Mouse (Mus musculus) heart, embryonic 10.5 days (tissue): Measurements from ENCODE around the gene Usp2. TPM values are rescaled to one million over a fixed set of nuclear protein-coding genes. Genes with fewer than 3 reads are reported as not detected.

ENCODE experiments used
- DNase-seq: peaks from one replicate; pipeline ENCODE4 v3.0.0-alpha.2; 2017; ENCODE audit warnings: low spot score
- H3K27ac ChIP-seq: fragments of 300-500 bp; sonication (generic); 2 replicates; pipeline ENCODE4 v1.5.1; 2016; ENCODE audit warnings: mild to moderate bottlenecking
- H3K27me3 ChIP-seq: fragments of 300-500 bp; sonication (generic); 2 replicates; pipeline ENCODE4 v1.6.1; 2016; ENCODE audit warnings: mild to moderate bottlenecking; ENCODE audit not compliant: poor library complexity, insufficient read depth, severe bottlenecking
- H3K36me3 ChIP-seq: fragments of 300-500 bp; sonication (generic); 2 replicates; pipeline ENCODE4 v1.6.1; 2016; ENCODE audit warnings: mild to moderate bottlenecking, moderate library complexity
- H3K4me1 ChIP-seq: fragments of 300-500 bp; sonication (generic); 2 replicates; pipeline ENCODE4 v1.6.1; 2016; ENCODE audit warnings: mild to moderate bottlenecking
- H3K4me3 ChIP-seq: fragments of 300-500 bp; sonication (generic); 2 replicates; pipeline ENCODE4 v1.5.1; 2016; ENCODE audit warnings: mild to moderate bottlenecking, moderate library complexity
- H3K9me3 ChIP-seq: fragments of 300-500 bp; sonication (generic); 2 replicates; pipeline ENCODE4 v1.6.1; 2016; ENCODE audit warnings: mild to moderate bottlenecking, moderate library complexity
- WGBS: fragments of 180-500 bp; shearing (Covaris S2); methylation state at CpG from one replicate; pipeline ENCODE4 v1.1.7; 2016; 5-methylcytosine and 5-hydroxymethylcytosine counted together
- polyA plus RNA-seq: library from polyadenylated mRNA; unstranded; fragments of >200 nt; fragmentation: Nextera tagmentation; extraction: Ambion mirVana; gene quantifications from 2 replicates; pipeline ENCODE4 v1.2.1, GENCODE M21; 2016

Usp2 gene
- polyA plus RNA-seq, 1 experiment from 2014 or later = 36.1 TPM

GRCm38 (mm10) chr9:44041511-44042395 lies 25.1 kb upstream of the Usp2 start:
- H3K27me3 ChIP-seq = peaks cover 61% of the 10 kb centered on the region

GRCm38 (mm10) chr9:44042396-44042680 lies 24.5 kb upstream of the Usp2 start:
- H3K9me3 ChIP-seq = no peaks in the 10 kb centered on the region
- peaks cover 15% of the 10 kb centered on the region for H3K4me1 ChIP-seq
- H3K27me3 ChIP-seq = peaks cover 66% of the 10 kb centered on the region
- no peaks in the 10 kb centered on the region for H3K36me3 ChIP-seq
- no peak overlapping the region for H3K4me3 ChIP-seq
- H3K27ac ChIP-seq = no peak overlapping the region
- DNase-seq = no peak
- WGBS = 70% methylated on average over 1 of the region's 1 CpGs

More at GRCm38 (mm10) chr9:44041511-44042395, 25.1 kb upstream of the Usp2 start:
- H3K4me1 ChIP-seq = peaks cover 15% of the 10 kb centered on the region
- H3K9me3 ChIP-seq = no peaks in the 10 kb centered on the region
- H3K4me3 ChIP-seq = no peak overlapping the region
- DNase-seq = no peak
- WGBS = 72% methylated on average over 7 of the region's 7 CpGs
- no peaks in the 10 kb centered on the region for H3K36me3 ChIP-seq
- no peak overlapping the region for H3K27ac ChIP-seq

GRCm38 (mm10) chr9:44042836-44043707 lies 23.7 kb upstream of the Usp2 start, which contains the start of gene Thy1:
TSS of gene Thy1 (plus strand) at chr9:44043384.
- Histone ChIP-seq H3K4me1 (peaks cover 15% of the 10 kb centered on the region), H3K27me3 (peaks cover 73% of the 10 kb centered on the region), H3K36me3 (no peaks in the 10 kb centered on the region), H3K4me3 (peak within 1 kb of the TSS; percentile 56), H3K9me3 (no peaks in the 10 kb centered on the region), H3K27ac (peak within 1 kb of the TSS; percentile 5; the same call in 1 of the 2 replicates)
- under 1% methylated on average over 30 of the region's 30 CpGs for WGBS
- no peak for DNase-seq

GRCm38 (mm10) chr9:44043708-44044425 lies 23.0 kb upstream of the Usp2 start:
- 2% methylated on average over 23 of the region's 23 CpGs for WGBS
- H3K27ac ChIP-seq = peak overlapping the region; percentile 5; the same call in 1 of the 2 replicates
- peaks cover 81% of the 10 kb centered on the region for H3K27me3 ChIP-seq
- no peaks in the 10 kb centered on the region for H3K36me3 ChIP-seq
- H3K4me3 ChIP-seq = peak overlapping the region; percentile 56
- H3K4me1 ChIP-seq = peaks cover 19% of the 10 kb centered on the region
- no peaks in the 10 kb centered on the region for H3K9me3 ChIP-seq
- no peak for DNase-seq

- no peak overlapping the region for H3K4me3 ChIP-seq
- peaks cover 20% of the 10 kb centered on the region for H3K4me1 ChIP-seq
Observed at GRCm38 (mm10) chr9:44044426-44045157, 22.2 kb upstream of the Usp2 start.

GRCm38 (mm10) chr9:44045158-44045883 lies 21.5 kb upstream of the Usp2 start:
- Histone ChIP-seq H3K9me3 (no peaks in the 10 kb centered on the region), H3K27ac (no peak overlapping the region), H3K27me3 (peaks cover 87% of the 10 kb centered on the region), H3K4me1 (peaks cover 20% of the 10 kb centered on the region), H3K36me3 (no peaks in the 10 kb centered on the region), H3K4me3 (no peak overlapping the region)
- no peak for DNase-seq
- 64% methylated on average over 3 of the region's 3 CpGs for WGBS

More at GRCm38 (mm10) chr9:44044426-44045157, 22.2 kb upstream of the Usp2 start:
- Histone ChIP-seq H3K27ac (no peak overlapping the region), H3K27me3 (peaks cover 85% of the 10 kb centered on the region), H3K36me3 (no peaks in the 10 kb centered on the region), H3K9me3 (no peaks in the 10 kb centered on the region)
- DNase-seq = no peak
- 39% methylated on average over 14 of the region's 14 CpGs for WGBS

GRCm38 (mm10) chr9:44045884-44046272 lies 20.9 kb upstream of the Usp2 start:
- no peaks in the 10 kb centered on the region for H3K36me3 ChIP-seq
- DNase-seq = no peak
- H3K27me3 ChIP-seq = peaks cover 88% of the 10 kb centered on the region
- no peaks in the 10 kb centered on the region for H3K9me3 ChIP-seq
- no peak overlapping the region for H3K4me3 ChIP-seq
- H3K27ac ChIP-seq = no peak overlapping the region
- WGBS = 80% methylated on average over 5 of the region's 5 CpGs
- H3K4me1 ChIP-seq = peaks cover 20% of the 10 kb centered on the region

GRCm38 (mm10) chr9:44046426-44046825 lies 20.4 kb upstream of the Usp2 start:
- 77% methylated on average over 12 of the region's 12 CpGs for WGBS
- H3K36me3 ChIP-seq = no peaks in the 10 kb centered on the region
- H3K9me3 ChIP-seq = no peaks in the 10 kb centered on the region
- H3K4me3 ChIP-seq = no peak overlapping the region
- H3K4me1 ChIP-seq = peaks cover 20% of the 10 kb centered on the region
- peaks cover 83% of the 10 kb centered on the region for H3K27me3 ChIP-seq
- DNase-seq = no peak
- no peak overlapping the region for H3K27ac ChIP-seq

- 61% methylated on average over 6 of the region's 6 CpGs for WGBS
- Histone ChIP-seq H3K27ac (no peak overlapping the region), H3K27me3 (peaks cover 76% of the 10 kb centered on the region), H3K4me1 (peaks cover 20% of the 10 kb centered on the region), H3K4me3 (no peak overlapping the region), H3K9me3 (no peaks in the 10 kb centered on the region), H3K36me3 (no peaks in the 10 kb centered on the region)
- DNase-seq = no peak
Observed at GRCm38 (mm10) chr9:44047071-44047470, 19.8 kb upstream of the Usp2 start.

- Histone ChIP-seq H3K9me3 (no peaks in the 10 kb centered on the region), H3K4me1 (peaks cover 18% of the 10 kb centered on the region), H3K27me3 (peaks cover 69% of the 10 kb centered on the region), H3K36me3 (no peaks in the 10 kb centered on the region), H3K27ac (no peak overlapping the region; the same call in 1 of the 2 replicates), H3K4me3 (no peak overlapping the region)
- 65% methylated on average over 14 of the region's 14 CpGs for WGBS
- DNase-seq = no peak
Observed at GRCm38 (mm10) chr9:44047571-44048490, 19.0 kb upstream of the Usp2 start.
